Mouse (Mus musculus) splenic B cell, adult 2 months (primary cell): ENCODE results near the gene Kmt2d.
"Not testable (repeated sequence)": the region's sequence is repeated elsewhere in the genome, so short reads cannot be mapped to it uniquely, and the experiment has no call there.

Experiments used
- DNase-seq: peaks from one replicate; pipeline ENCODE4 v3.0.0-alpha.2; 2011; ENCODE audit warnings: low read depth, low spot score
- H3K27me3 ChIP-seq: 2 replicates; pipeline ENCODE4 v1.6.1; 2012; ENCODE audit warnings: mild to moderate bottlenecking, low read length, moderate library complexity, mixed read lengths; ENCODE audit not compliant: control insufficient read depth, poor library complexity, insufficient read depth, severe bottlenecking
- H3K36me3 ChIP-seq: 2 replicates; pipeline ENCODE4 v1.6.1; 2012; ENCODE audit warnings: mild to moderate bottlenecking, low read length, moderate library complexity, mixed read lengths; ENCODE audit not compliant: control insufficient read depth, poor library complexity, insufficient read depth, severe bottlenecking

Gene Kmt2d

DNA sequence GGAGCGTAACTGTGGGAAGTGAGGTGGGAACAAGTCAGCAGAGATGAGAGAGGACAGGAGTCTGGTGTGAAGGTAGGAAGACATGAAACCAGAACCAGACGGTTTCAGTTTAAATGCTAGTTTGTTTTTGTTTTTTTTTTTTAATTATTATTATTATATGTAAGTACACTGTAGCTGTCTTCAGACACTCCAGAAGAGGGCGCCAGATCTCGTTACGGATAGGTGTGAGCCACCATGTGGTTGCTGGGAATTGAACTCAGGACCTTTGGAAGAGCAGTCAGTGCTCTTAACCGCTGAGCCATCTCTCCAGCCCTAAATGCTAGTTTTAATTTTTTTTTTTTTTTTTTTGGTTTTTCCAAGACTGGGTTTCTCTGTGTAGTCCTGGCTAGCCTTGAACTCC is 60.8 kb downstream of the Kmt2d start:
- H3K27me3 ChIP-seq, H3K36me3 ChIP-seq, DNase-seq: not testable (repeated sequence)

DNA sequence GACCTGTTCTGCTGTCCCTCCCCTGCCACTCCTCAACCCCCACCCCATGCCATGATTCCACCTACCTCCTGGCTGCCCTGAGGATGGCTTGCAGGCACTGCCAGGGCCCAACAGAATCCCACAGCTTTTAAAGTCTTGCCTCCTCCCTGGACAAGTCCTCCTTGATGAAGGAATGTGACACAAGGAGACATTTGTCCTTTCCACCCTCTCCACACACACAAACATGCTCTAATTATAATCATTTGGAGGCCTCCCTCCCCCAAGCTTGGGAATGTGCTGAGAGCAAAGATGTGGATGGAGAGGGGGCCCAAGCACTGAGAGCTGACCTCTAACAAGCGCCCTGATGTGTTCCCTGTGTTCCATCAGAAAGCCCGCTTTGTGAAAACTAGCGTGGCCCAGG is 61.6 kb downstream of the Kmt2d start, which contains the start of gene Ddn:
Gene Ddn, minus strand, starts transcription at position 101 of the 400 bp plus-strand sequence.
- DNase-seq: no peak
- Histone ChIP-seq H3K27me3 (no peaks in the 10 kb centered on the region), H3K36me3 (peaks cover 6% of the 10 kb centered on the region; the same call in 1 of the 2 replicates)

DNA sequence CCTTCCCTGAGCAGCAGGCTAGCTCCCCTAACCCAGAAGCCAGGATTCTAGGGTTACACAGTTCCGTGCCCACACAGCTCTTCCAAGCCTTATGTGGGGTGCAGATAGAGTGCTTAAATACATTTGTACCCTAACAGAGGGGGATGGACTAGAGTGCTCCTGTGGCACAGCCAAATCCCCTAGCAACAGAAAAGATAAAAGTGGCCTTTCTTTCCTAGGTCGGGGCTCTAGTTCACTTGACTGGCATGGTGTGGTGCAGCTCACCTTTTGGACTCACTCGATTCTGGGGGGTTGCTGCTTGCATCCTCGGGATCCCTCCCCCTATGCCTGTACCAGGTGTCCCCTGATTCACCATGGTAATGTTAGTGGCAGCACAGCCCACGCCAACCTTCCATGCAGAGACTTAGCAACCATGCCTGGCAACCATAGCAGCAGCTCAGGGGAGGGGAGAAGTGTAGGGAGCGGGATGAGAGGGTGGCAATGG is 62.3 kb downstream of the Kmt2d start:
- DNase-seq: no peak

DNA sequence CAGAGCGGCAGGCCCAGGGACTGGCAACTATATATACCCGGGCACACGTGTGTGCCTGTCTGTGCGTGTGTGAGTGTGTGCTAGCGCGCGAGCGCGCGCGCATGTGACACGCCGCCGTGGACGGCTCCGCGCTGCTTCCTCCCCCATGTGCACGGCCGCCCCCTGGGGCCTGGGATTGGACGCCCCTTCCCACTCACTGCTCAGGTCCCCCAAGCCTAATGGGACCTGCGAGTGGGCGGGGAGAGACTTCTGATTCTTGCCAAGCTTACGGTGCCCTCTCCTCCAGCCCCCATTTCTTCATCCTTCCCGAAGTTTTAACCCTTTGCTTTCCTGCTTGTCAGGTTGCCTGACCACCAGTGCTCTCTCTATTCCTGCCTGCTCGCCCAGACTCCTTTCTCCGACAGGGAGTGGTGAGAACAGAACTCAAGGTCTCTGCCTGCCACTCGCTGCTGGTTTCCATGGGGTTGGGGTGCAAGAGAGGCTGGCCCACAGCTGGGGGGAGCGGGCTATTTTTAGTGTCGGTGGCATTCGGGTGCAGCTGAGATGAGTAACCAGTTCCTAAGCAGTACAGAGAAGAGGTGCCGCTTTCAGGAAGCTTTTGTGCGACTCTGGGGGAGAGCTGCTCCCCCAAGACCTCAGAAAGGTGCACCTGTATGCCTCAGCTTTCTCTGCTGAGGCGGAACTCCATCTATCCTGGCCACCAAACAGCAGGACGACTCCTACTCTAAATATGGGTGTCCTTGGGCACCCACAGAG is 62.9 kb downstream of the Kmt2d start:
- H3K27me3 ChIP-seq: no peaks in the 10 kb centered on the region
- H3K36me3 ChIP-seq: 0 out of 2 replicates have a peak, but pooled peaks cover 2% of the 10 kb centered on the region
- peak; percentile 81 for DNase-seq

More for the DNA sequence above, 62.3 kb downstream of the Kmt2d start:
- Histone ChIP-seq H3K27me3 (no peaks in the 10 kb centered on the region), H3K36me3 (0 out of 2 replicates have a peak, but pooled peaks cover 3% of the 10 kb centered on the region)

DNA sequence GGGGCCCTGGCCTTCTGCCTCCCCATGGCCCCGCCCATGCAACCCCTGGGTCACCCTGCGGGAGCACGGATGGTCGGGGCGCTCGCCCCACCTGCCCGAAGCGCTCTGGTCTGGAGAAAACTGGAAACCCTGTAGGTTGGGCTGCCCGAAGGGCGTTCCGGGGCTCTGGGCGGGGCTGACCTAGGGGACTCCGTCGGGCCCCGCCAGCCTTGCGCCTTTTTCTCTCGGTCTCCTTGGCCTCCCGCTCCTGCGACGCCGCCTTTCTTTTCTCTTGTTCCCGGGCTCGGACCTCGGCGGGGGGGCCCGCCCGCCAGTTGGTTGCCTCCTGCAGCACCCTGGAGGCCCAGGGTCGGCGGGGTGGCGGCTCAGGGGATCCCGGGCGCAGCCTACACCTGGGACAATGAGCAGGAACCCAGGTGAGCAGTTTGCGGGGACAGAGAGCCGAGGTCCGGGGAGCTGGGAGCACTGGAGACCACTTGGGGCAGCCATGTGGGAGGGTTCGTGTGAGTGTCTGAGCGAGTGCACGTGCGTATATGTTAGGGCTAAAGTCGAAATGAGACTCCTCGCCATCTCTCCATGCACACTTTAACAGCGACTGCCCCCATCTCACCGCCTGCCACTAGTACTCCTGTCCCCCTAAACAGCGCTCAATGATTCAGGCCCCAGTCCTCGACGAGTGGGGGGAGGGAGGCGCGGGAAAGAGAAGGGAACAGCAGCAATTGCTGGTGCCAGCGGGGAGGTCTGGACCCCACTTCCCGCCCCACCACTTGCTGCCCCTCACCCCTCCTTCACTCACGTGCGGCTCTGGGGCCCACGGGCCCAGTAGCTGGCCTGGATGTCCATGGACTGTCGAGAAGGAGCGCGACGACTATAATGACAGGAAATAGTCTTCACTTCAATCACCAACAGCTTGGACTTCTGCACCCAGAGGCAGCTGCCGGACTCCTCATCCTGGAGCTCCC is 63.9 kb downstream of the Kmt2d start:
- H3K27me3 ChIP-seq: no peaks in the 10 kb centered on the region
- DNase-seq: peak; percentile 37
- no peaks in the 10 kb centered on the region for H3K36me3 ChIP-seq

DNA sequence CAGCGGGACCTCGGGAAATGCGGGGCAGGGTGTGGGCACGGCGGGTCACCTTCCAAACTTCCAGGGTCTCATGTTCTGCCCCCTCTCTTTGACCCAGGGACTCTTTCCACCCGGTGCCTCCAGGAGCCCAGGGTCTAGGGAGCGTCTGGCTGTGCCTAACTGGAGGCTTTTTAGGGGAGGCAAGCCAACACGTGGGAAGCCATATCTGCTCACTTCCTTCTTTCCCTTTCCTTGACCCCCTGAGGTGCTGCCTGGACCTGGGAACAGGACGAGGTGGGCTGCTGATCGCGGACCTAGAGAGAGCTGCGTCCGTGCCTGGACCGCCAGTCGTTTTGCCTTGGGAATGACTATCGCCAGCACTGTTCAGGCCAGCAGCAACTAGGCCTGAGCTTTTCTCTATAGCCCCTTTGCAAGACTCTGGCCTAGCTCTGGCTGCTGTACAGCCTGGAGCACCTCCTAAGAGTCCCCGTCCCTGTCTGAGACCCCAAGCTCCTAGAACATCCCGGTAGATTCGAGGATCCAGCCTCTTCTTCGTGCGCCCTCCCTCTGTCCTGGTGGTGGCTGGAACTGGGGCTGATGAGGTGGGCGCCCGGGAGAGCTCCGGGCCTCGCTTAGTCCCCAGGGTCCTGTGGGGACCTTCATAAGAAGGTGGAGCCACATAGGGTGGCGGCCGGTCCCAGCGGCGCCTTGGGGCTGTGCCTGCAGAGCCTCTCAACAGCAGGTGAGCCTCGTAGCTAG is 64.8 kb downstream of the Kmt2d start:
- no peak for DNase-seq
- no peaks in the 10 kb centered on the region for H3K36me3 ChIP-seq
- no peaks in the 10 kb centered on the region; the same call in 1 of the 2 replicates for H3K27me3 ChIP-seq

DNA sequence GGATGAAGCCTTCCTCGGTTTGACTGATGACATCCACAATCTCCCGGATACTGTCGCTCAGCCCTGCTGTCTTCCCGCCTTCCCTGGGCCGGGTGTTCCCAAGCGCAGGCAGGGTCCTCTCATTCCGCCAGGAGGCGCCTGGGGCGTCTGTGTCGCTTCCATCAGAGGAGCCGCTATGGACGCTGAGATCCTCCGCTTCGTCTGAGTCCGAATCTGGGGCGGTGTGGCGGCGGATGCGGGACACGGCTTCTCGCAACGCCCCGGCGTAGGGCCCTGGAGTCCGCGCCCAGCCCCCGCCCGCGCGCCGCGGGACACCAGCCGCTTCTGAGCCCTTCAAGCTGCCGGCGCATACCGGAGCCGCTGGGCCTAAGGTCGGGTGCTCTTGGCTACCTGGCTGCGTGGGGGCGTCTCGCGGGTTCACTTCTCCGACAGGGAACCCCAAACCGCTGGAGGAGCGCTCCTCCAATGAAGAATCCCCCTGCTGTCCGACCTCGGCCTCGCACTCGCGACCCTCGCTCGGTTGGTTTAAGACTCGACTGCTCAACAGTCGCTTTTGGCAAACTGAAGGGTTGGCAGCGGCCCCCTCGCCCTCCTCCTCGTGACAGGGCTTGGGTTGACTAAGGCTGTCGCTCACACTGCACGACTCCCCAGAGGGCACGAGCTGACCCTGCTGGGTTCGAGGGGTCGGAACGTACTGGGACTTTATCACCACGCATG is 65.5 kb downstream of the Kmt2d start:
- peak; percentile 46 for DNase-seq
- Histone ChIP-seq H3K36me3 (no peaks in the 10 kb centered on the region), H3K27me3 (no peaks in the 10 kb centered on the region; the same call in 1 of the 2 replicates)

DNA sequence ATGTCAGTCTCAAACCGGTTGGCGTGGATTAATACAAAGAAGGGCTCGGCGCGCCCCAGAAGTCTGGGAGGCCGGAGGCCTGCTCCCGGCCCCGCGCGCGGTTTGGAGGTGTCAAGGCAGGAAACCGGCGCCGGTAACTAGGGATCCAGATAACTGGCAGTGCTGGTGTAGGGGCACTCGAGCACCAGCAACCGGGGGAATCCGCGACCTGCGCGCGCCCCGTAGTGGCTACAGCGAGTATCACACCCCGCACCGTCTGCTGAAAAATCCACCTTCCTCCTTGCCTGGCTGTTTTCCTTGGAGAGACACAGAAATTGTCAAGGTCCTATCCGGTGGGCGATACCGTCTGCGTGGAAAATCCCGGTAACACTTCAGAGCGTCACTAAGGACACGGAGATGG is 67.0 kb downstream of the Kmt2d start:
- Histone ChIP-seq H3K36me3 (no peaks in the 10 kb centered on the region), H3K27me3 (no peaks in the 10 kb centered on the region; the same call in 1 of the 2 replicates)
- peak; percentile 75 for DNase-seq

DNA sequence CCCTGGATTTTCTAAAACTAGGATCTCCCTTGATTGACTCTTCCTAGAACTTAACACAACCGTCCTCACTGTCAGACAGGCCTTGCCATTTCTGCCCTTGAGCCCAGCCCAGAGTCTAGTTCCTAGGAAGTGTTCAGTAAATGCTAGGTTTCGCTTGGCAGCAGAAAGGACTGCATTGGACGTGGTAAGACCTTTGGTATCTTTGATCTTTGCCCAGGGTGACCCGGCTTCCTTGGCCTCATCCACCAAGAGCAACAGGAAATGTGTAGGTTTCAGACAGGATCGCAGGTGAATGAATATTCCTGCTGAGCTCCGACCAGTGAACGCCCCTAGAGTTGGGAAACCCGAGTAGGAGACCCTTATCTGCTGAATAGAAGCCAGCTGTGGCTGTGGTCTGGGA is 68.1 kb downstream of the Kmt2d start:
- Histone ChIP-seq H3K27me3 (no peaks in the 10 kb centered on the region; the same call in 1 of the 2 replicates), H3K36me3 (no peaks in the 10 kb centered on the region)
- DNase-seq: no peak

DNA sequence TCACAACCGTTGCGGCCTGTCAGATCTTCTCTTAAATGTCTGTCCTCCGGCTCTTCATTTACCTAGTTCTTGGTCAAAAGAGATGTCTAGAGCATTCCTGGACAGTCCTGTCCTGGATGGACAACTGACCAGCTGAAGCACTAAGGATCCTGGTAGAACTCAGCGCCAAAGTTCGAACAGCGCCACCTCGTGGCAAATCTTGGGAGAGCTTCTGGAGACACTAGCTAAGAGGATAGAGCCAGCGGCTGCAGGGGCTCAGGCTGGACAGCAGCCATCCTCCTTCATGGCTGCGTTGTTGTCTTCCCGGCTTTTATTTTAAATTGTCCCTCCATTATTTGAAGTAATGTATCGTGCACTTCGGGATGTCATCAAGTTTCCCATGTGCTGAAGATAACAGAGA is 71.6 kb downstream of the Kmt2d start:
- peak; percentile 84 for DNase-seq
- no peaks in the 10 kb centered on the region for H3K36me3 ChIP-seq
- H3K27me3 ChIP-seq: no peaks in the 10 kb centered on the region; the same call in 1 of the 2 replicates

DNA sequence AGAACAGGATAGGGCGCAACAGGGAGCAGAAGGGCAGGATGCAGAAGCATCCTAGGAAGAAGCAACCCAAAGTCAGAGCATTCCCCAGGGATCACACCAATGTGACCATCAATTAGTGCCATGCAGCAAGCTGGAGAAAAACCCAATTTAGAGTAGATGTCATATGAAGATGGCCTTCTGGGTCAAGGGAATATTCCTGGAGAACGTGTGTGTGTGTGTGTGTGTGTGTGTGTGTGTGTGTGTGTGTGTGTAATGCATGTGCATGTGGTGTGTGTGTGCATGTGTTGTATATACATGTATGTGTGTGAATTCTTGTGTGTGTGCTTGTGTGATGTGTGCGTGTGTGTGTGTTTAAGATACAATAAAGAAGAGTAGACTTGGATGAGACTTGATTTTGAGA is 72.1 kb downstream of the Kmt2d start:
- H3K36me3 ChIP-seq: no peaks in the 10 kb centered on the region
- no peaks in the 10 kb centered on the region; the same call in 1 of the 2 replicates for H3K27me3 ChIP-seq
- DNase-seq: no peak

DNA sequence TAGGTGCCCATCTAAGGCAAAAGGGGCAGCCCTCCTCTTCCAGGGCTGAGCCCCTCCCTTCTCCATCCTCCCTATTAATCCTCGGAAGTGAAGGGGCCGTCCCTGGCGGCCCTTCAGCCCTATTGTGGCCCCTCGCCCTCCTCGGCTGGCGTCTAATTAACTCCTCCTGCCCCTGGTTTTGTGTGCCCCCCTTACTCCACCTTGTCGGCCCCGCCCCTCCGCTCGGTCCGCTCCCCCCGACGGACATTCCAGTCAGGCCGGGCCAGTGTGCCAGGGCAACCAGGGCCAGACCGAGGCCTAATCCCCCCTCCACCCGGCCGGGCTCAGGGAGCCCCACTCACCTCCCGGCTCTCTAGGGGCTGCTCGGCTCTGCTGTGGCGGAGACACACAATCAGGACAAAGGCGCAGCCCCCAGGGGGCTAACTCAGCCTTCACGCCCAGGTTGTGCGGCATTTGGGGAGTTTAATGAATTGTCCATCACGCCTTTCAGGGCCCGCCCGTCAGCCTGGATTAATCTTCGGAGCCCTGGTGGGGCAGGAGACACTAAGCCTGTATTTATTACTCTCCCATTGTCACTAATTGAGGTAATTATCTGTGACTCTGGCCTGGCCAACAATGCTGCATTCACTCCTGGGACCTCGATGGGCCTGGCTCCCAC is 73.0 kb downstream of the Kmt2d start:
- Histone ChIP-seq H3K36me3 (no peaks in the 10 kb centered on the region), H3K27me3 (no peaks in the 10 kb centered on the region; the same call in 1 of the 2 replicates)
- no peak for DNase-seq

DNA sequence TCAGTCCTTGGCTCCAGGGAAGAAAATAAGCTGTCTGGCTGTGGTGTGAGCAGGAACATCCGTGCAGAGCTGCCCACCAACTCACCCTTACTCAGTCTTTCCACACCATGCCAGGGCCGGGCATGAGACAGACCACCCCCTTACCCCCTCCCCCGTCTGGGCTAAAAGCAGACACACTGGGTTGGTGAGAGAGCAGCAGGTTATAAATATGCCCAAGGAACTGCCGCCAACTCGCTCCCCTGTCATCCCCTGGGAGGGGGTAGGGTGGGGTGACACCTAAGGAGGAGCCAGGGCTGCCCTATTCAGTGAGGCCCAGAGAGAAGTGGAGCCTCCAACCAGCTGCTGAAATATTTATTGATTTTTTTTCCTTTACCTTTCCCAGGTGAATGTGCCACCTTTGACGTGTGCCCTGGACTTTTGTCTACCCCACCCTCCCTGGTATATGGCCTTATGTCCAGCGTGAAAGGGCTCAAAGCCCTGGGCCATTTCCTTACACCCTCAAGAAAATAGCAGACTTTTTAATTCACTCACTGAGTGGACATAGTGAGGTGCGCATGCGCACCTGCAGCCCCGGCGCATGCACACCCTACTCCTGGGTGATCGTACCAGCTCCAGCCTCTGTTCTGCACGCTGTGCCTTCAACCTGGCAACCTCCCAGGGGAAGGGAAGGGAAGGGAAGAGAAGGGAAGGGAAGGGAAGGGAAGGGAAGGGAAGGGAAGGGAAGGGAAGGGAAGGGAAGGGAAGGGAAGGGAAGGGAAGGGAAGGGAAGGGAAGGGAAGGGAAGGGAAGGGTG is 74.0 kb downstream of the Kmt2d start:
- Histone ChIP-seq H3K27me3 (no peaks in the 10 kb centered on the region; the same call in 1 of the 2 replicates), H3K36me3 (no peaks in the 10 kb centered on the region)
- DNase-seq: no peak
